Mouse (Mus musculus): ENCODE results near the gene Usp50. TPM values are rescaled to one million over a fixed set of nuclear protein-coding genes. Genes with fewer than 3 reads are reported as not detected.

Gene Usp50
- polyA plus RNA-seq, 1 experiment from 2014 or later: 1.9 TPM

GRCm38 (mm10) chr2:126767599-126767998, 15.7 kb downstream of the Usp50 start:
- no peaks in the 10 kb centered on the region for H3K4me1 ChIP-seq (ENCODE audit: control insufficient read depth, insufficient read depth, low read length)
- H3K27ac ChIP-seq (ENCODE audit: low read length): no peak overlapping the region
- H3K9ac ChIP-seq (ENCODE audit: low read depth, low read length): no peak overlapping the region
- H3K9me3 ChIP-seq (replicated peaks; ENCODE audit: control insufficient read depth, low read length, poor library complexity, severe bottlenecking): no peaks in the 10 kb centered on the region
- H3K36me3 ChIP-seq (ENCODE audit: control insufficient read depth, insufficient read depth, low read length): peaks cover under 1% of the 10 kb centered on the region
- no peaks in the 10 kb centered on the region for H3K27me3 ChIP-seq (ENCODE audit: control insufficient read depth, insufficient read depth, low read depth, low read length)
- H3K4me3 ChIP-seq (ENCODE audit: low read depth, low read length): no peak overlapping the region
- no peak overlapping the region for H3K4me2 ChIP-seq (ENCODE audit: low read length)
- no peak for ATAC-seq
- WGBS: 98% methylated on average over 3 of the region's 3 CpGs

- no peak overlapping the region for H3K9ac ChIP-seq (ENCODE audit: low read depth, low read length)
- H3K9me3 ChIP-seq (replicated peaks; ENCODE audit: control insufficient read depth, low read length, poor library complexity, severe bottlenecking): no peaks in the 10 kb centered on the region
- ATAC-seq: peak; percentile 68; the same call in 1 of the 2 replicates
- H3K27me3 ChIP-seq (ENCODE audit: control insufficient read depth, insufficient read depth, low read depth, low read length): no peaks in the 10 kb centered on the region
- no peaks in the 10 kb centered on the region for H3K4me1 ChIP-seq (ENCODE audit: control insufficient read depth, insufficient read depth, low read length)
- H3K4me3 ChIP-seq (ENCODE audit: low read depth, low read length): no peak overlapping the region
- peaks cover 14% of the 10 kb centered on the region for H3K36me3 ChIP-seq (ENCODE audit: control insufficient read depth, insufficient read depth, low read length)
- 44% methylated on average over 11 of the region's 11 CpGs for WGBS
- H3K4me2 ChIP-seq (ENCODE audit: low read length): 0 out of 2 replicates have a peak overlapping the region, but pooled peaks have one; percentile 4
- no peak overlapping the region for H3K27ac ChIP-seq (ENCODE audit: low read length)
Observed at GRCm38 (mm10) chr2:126765867-126766582, 17.2 kb downstream of the Usp50 start.

DNA sequence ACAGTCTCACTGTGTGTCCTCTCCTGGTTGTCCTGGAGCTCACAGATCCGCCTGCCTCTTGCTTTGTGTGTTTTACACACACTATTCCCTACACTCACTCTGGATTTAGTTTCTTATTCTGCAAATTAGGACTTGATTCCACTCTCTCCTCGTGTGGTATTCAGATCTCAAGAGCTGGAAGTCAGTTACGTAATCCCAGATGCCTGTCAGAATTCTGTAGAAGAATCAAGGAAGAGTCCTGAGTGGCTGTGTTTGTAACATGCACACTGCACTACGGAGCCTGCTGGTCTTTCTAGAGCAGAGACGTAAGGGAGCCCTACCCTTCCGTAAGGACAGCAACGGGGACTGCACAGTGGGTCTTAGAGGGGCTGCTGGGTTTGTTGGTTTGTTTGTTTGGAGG, 23.9 kb downstream of the Usp50 start:
- H3K36me3 ChIP-seq (ENCODE audit: control insufficient read depth, insufficient read depth, low read length): peaks cover 42% of the 10 kb centered on the region

GRCm38 (mm10) chr2:126755664-126756063, 27.6 kb downstream of the Usp50 start:
- H3K9ac ChIP-seq (ENCODE audit: low read depth, low read length): no peak overlapping the region
- peaks cover 37% of the 10 kb centered on the region for H3K36me3 ChIP-seq (ENCODE audit: control insufficient read depth, insufficient read depth, low read length)
- no peaks in the 10 kb centered on the region for H3K27me3 ChIP-seq (ENCODE audit: control insufficient read depth, insufficient read depth, low read depth, low read length)
- H3K4me1 ChIP-seq (ENCODE audit: control insufficient read depth, insufficient read depth, low read length): no peaks in the 10 kb centered on the region
- H3K4me3 ChIP-seq (ENCODE audit: low read depth, low read length): no peak overlapping the region
- ATAC-seq: no peak
- H3K9me3 ChIP-seq (replicated peaks; ENCODE audit: control insufficient read depth, low read length, poor library complexity, severe bottlenecking): no peaks in the 10 kb centered on the region
- 96% methylated on average over 6 of the region's 6 CpGs for WGBS
- no peak overlapping the region for H3K27ac ChIP-seq (ENCODE audit: low read length)
- H3K4me2 ChIP-seq (ENCODE audit: low read length): no peak overlapping the region

More for the DNA sequence above, 23.9 kb downstream of the Usp50 start:
- no peak overlapping the region for H3K27ac ChIP-seq (ENCODE audit: low read length)
- no peaks in the 10 kb centered on the region for H3K4me1 ChIP-seq (ENCODE audit: control insufficient read depth, insufficient read depth, low read length)
- no peak overlapping the region for H3K9ac ChIP-seq (ENCODE audit: low read depth, low read length)
- no peak overlapping the region for H3K4me3 ChIP-seq (ENCODE audit: low read depth, low read length)
- no peaks in the 10 kb centered on the region for H3K27me3 ChIP-seq (ENCODE audit: control insufficient read depth, insufficient read depth, low read depth, low read length)
- no peak for ATAC-seq
- WGBS: 94% methylated on average over 7 of the region's 7 CpGs
- H3K4me2 ChIP-seq (ENCODE audit: low read length): no peak overlapping the region
- H3K9me3 ChIP-seq (replicated peaks; ENCODE audit: control insufficient read depth, low read length, poor library complexity, severe bottlenecking): no peaks in the 10 kb centered on the region

GRCm38 (mm10) chr2:126743389-126743788, 39.9 kb downstream of the Usp50 start:
- no peaks in the 10 kb centered on the region for H3K9me3 ChIP-seq (replicated peaks; ENCODE audit: control insufficient read depth, low read length, poor library complexity, severe bottlenecking)
- H3K27ac ChIP-seq (ENCODE audit: low read length): no peak overlapping the region
- no peak overlapping the region for H3K4me2 ChIP-seq (ENCODE audit: low read length)
- H3K9ac ChIP-seq (ENCODE audit: low read depth, low read length): no peak overlapping the region
- no peaks in the 10 kb centered on the region for H3K4me1 ChIP-seq (ENCODE audit: control insufficient read depth, insufficient read depth, low read length)
- peaks cover 24% of the 10 kb centered on the region for H3K36me3 ChIP-seq (ENCODE audit: control insufficient read depth, insufficient read depth, low read length)
- 94% methylated on average over 5 of the region's 5 CpGs for WGBS
- no peak for ATAC-seq
- H3K27me3 ChIP-seq (ENCODE audit: control insufficient read depth, insufficient read depth, low read depth, low read length): no peaks in the 10 kb centered on the region
- H3K4me3 ChIP-seq (ENCODE audit: low read depth, low read length): no peak overlapping the region

GRCm38 (mm10) chr2:126740314-126740713, 43.0 kb downstream of the Usp50 start:
- Histone ChIP-seq H3K9me3 (replicated peaks; ENCODE audit: control insufficient read depth, low read length, poor library complexity, severe bottlenecking) (no peaks in the 10 kb centered on the region), H3K27ac (ENCODE audit: low read length) (no peak overlapping the region), H3K36me3 (ENCODE audit: control insufficient read depth, insufficient read depth, low read length) (peaks cover 30% of the 10 kb centered on the region), H3K27me3 (ENCODE audit: control insufficient read depth, insufficient read depth, low read depth, low read length) (no peaks in the 10 kb centered on the region), H3K4me3 (ENCODE audit: low read depth, low read length) (no peak overlapping the region), H3K4me1 (ENCODE audit: control insufficient read depth, insufficient read depth, low read length) (no peaks in the 10 kb centered on the region), H3K4me2 (ENCODE audit: low read length) (no peak overlapping the region), H3K9ac (ENCODE audit: low read depth, low read length) (no peak overlapping the region)
- no peak for ATAC-seq
- WGBS: 91% methylated on average over 2 of the region's 2 CpGs

DNA sequence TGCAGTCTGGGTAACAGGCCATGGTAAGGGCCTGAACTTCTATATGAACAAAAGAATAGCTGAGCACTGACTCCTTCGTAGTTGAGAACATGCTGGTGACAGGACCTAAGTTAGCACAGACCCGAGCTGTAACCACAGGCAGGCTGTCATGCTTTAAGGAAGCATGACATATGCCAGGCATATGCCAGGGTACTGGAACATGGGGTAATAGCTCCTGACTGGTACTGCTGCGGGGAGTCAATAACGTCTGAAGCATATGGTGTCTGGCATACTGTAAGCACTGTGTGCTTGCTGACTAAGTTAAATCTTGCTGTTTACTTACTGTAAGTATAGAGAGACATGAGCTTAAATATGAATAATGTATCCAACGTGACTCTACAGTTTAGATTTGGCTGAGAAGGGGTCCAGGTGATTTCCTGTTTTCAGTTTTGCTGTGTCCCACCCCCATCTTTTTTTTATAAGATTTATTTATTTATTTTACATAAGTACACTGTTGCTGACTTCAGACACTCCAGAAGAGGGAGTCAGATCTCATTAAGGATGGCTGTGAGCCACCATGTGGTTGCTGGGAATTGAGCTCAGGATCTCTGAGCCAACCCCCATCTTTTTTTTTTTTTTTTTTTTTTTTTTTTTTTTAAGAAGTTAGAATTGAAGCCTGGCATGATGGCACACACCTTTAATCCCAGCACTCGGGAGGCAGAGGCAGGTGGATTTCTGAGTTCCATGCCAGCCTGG, 47.8 kb downstream of the Usp50 start:
- no peaks in the 10 kb centered on the region for H3K4me1 ChIP-seq (ENCODE audit: control insufficient read depth, insufficient read depth, low read length)
- H3K27ac ChIP-seq (ENCODE audit: low read length): no peak overlapping the region
- 90% methylated on average over 6 of the region's 6 CpGs for WGBS
- no peak overlapping the region for H3K4me3 ChIP-seq (ENCODE audit: low read depth, low read length)
- no peaks in the 10 kb centered on the region for H3K27me3 ChIP-seq (ENCODE audit: control insufficient read depth, insufficient read depth, low read depth, low read length)
- H3K4me2 ChIP-seq (ENCODE audit: low read length): no peak overlapping the region
- no peaks in the 10 kb centered on the region for H3K9me3 ChIP-seq (replicated peaks; ENCODE audit: control insufficient read depth, low read length, poor library complexity, severe bottlenecking)
- H3K36me3 ChIP-seq (ENCODE audit: control insufficient read depth, insufficient read depth, low read length): peaks cover 29% of the 10 kb centered on the region
- H3K9ac ChIP-seq (ENCODE audit: low read depth, low read length): no peak overlapping the region
- ATAC-seq: no peak

- H3K9me3 ChIP-seq (replicated peaks; ENCODE audit: control insufficient read depth, low read length, poor library complexity, severe bottlenecking): no peaks in the 10 kb centered on the region
- H3K4me1 ChIP-seq (ENCODE audit: control insufficient read depth, insufficient read depth, low read length): no peaks in the 10 kb centered on the region
- 90% methylated on average over 2 of the region's 2 CpGs for WGBS
- H3K4me3 ChIP-seq (ENCODE audit: low read depth, low read length): no peak overlapping the region
- H3K27me3 ChIP-seq (ENCODE audit: control insufficient read depth, insufficient read depth, low read depth, low read length): no peaks in the 10 kb centered on the region
- H3K4me2 ChIP-seq (ENCODE audit: low read length): no peak overlapping the region
- peaks cover 24% of the 10 kb centered on the region for H3K36me3 ChIP-seq (ENCODE audit: control insufficient read depth, insufficient read depth, low read length)
- H3K9ac ChIP-seq (ENCODE audit: low read depth, low read length): no peak overlapping the region
- no peak overlapping the region for H3K27ac ChIP-seq (ENCODE audit: low read length)
- no peak for ATAC-seq
Observed at GRCm38 (mm10) chr2:126730502-126730901, 52.8 kb downstream of the Usp50 start.

DNA sequence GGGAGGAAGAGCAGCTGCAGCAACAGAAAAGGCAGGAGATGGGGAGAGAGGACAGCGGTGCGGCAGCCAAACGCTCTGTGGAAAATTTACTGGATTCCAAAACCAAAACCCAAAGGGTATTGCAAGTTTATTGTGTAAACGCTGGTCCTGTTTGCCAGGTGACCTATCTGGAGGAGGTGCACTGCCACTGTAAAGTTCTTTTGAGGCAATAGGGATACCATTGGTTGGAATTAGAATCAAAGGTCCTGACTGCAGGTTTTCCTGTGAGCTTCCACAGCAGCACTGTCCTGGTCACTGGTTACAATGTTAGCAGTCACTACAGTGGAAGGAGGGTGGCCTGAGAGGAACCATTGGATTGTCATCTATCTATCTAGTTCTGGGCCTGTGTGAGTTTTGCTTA, 54.1 kb downstream of the Usp50 start:
- no peaks in the 10 kb centered on the region for H3K27me3 ChIP-seq (ENCODE audit: control insufficient read depth, insufficient read depth, low read depth, low read length)
- H3K4me1 ChIP-seq (ENCODE audit: control insufficient read depth, insufficient read depth, low read length): no peaks in the 10 kb centered on the region
- H3K36me3 ChIP-seq (ENCODE audit: control insufficient read depth, insufficient read depth, low read length): peaks cover 18% of the 10 kb centered on the region
- H3K9me3 ChIP-seq (replicated peaks; ENCODE audit: control insufficient read depth, low read length, poor library complexity, severe bottlenecking): no peaks in the 10 kb centered on the region
- WGBS: 96% methylated on average over 4 of the region's 4 CpGs
- no peak overlapping the region for H3K4me3 ChIP-seq (ENCODE audit: low read depth, low read length)
- no peak overlapping the region for H3K4me2 ChIP-seq (ENCODE audit: low read length)
- no peak for ATAC-seq
- no peak overlapping the region for H3K27ac ChIP-seq (ENCODE audit: low read length)
- no peak overlapping the region for H3K9ac ChIP-seq (ENCODE audit: low read depth, low read length)

Data from midbrain, embryonic 16.5 days (tissue).